Mouse (Mus musculus) CH12.LX (cell line): ENCODE measurements around the gene Brpf1.

Experiments used
- CTCF ChIP-seq, 2 experiments: IDR thresholded peaks in 1 of 2; conservative IDR thresholded peaks in 1 of 2; 2 replicates each; pipeline ENCODE4 v1.5.1; 2011 to 2012; ENCODE audit warnings: low read depth in 2 of 2, low read length in 2 of 2, improper control_type of control experiment in 1 of 2, inconsistent platforms in 1 of 2, mild to moderate bottlenecking in 1 of 2, moderate library complexity in 1 of 2
- JUND ChIP-seq: conservative IDR thresholded peaks from 2 replicates; pipeline ENCODE4 v1.6.1; 2011; ENCODE audit warnings: low read depth, low read length, improper control_type of control experiment
- MXI1 ChIP-seq: IDR thresholded peaks from 2 replicates; pipeline ENCODE4 v1.6.1; 2011; ENCODE audit warnings: mild to moderate bottlenecking, low read depth, low read length, improper control_type of control experiment
- POLR2A ChIP-seq: IDR thresholded peaks from 2 replicates; pipeline ENCODE4 v1.6.1; 2011; ENCODE audit warnings: low read depth, mild to moderate bottlenecking, improper control_type of control experiment, low read length
- POLR2AphosphoS2 ChIP-seq: IDR thresholded peaks from 2 replicates; pipeline ENCODE4 v1.6.1; 2011; ENCODE audit warnings: low read depth, low read length, improper control_type of control experiment
- SMC3 ChIP-seq: IDR thresholded peaks from 2 replicates; pipeline ENCODE4 v1.6.1; 2011; ENCODE audit warnings: low read depth, low read length, improper control_type of control experiment
- TCF12 ChIP-seq: IDR thresholded peaks from 2 replicates; pipeline ENCODE4 v1.6.1; 2014; ENCODE audit warnings: low read depth, mild to moderate bottlenecking, inconsistent platforms, low read length, improper control_type of control experiment
- ZC3H11A ChIP-seq: IDR thresholded peaks from 2 replicates; pipeline ENCODE4 v1.6.1; 2012; ENCODE audit warnings: low read depth, mild to moderate bottlenecking, inconsistent platforms, low read length, improper control_type of control experiment
- ZKSCAN1 ChIP-seq: IDR thresholded peaks from 2 replicates; pipeline ENCODE4 v1.6.1; 2012; ENCODE audit warnings: low read depth, inconsistent platforms, low read length, improper control_type of control experiment, borderline replicate concordance

DNA sequence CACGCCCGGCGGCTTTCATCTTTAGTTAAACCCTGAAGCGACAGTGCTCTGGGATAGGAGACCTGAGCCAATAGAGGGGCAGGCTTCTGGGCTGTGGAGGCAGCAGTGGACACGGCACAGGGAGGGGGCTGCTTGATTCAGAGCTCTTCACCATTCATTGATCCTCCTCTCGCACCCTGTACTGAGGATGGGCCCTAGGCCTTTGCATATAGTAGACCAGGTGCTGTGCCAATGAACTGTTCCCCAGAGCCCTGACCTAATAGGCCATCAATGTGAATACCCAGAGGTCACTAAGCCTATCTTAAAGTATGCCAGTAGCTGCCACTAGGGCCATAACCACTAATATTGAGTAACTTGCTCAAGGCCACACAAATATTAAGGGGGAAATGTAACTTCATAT is 25.3 kb upstream of the Brpf1 start:
- TF ChIP-seq CTCF (conservative IDR thresholded peaks at IDR 0.05 in 1 of 2, IDR thresholded peaks at IDR 0.05 in 1 of 2; ENCODE audit: low read depth in 2 of 2, low read length in 2 of 2) (no peak), POLR2A (no peak), ZKSCAN1 (no peak), TCF12 (no peak), JUND (no peak), MXI1 (no peak), POLR2AphosphoS2 (no peak), SMC3 (no peak), ZC3H11A (no peak)
